Mouse (Mus musculus) granulocyte monocyte progenitor cell, adult 5-6 weeks (primary cell): ENCODE results near the gene Chrne. TPM values are rescaled to one million over a fixed set of nuclear protein-coding genes. Genes with fewer than 3 reads are reported as not detected.

ENCODE experiments used
- ATAC-seq: replicated peaks from 2 replicates; pipeline ENCODE4 v1.8.0; 2016; ENCODE audit warnings: mild to moderate bottlenecking, moderate TSS enrichment, inconsistent platforms; ENCODE audit not compliant: poor library complexity, severe bottlenecking
- total RNA-seq, 2 experiments: library from RNA; stranded (forward) in 1 of 2; stranded (reverse) in 1 of 2; fragments of 200-712, 200-1000 nt in 1 of 2; fragments of >200 nt in 1 of 2; fragmentation: Nextera tagmentation in 1 of 2; gene quantifications; 2 replicates each; pipeline ENCODE4 v1.2.3; 2014 to 2017

The Chrne gene
- total RNA-seq, 2 experiments from 2014 or later, result not detected

DNA sequence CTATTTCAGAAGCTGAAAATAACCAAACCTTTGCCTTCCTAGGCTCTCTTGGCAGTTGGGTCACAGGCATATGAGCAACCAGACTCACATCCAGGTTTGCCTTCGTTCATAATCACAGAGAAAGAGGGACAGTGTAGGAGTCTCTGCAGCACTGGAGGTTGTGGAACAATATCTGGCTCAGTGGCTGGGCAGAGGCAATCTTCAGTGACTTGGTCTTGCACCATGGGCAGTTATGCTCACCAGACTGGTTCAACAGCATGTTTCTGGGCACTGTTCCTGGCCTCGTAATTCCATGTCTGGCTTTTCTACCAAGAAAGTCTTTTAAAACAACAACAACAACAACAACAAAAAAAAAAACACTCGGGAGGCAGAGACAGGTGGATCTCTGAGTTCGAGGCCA is 16.6 kb upstream of the Chrne start:
- ATAC-seq, result no peak

DNA sequence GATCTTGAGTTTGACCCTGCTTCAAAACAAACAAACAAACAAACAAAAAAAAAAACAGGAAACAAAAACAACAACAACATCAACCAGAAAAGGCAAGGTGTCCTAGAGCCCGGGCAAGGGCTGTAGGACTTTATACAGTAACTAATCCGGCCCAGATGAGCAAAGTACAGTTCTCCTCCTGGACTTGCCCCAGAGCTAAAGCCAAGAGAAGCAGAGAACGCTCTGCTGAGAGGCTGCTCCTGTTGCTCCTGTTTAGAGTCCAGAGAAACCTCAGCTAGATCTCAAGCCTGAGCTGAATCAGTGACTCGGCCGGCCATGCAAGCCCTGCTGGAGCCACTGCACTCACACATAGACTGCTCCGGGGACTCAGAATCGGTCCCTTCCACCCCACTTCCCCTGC is 11.1 kb upstream of the Chrne start:
- 0 out of 2 replicates have a peak, but pooled peaks have one; percentile 12 for ATAC-seq

DNA sequence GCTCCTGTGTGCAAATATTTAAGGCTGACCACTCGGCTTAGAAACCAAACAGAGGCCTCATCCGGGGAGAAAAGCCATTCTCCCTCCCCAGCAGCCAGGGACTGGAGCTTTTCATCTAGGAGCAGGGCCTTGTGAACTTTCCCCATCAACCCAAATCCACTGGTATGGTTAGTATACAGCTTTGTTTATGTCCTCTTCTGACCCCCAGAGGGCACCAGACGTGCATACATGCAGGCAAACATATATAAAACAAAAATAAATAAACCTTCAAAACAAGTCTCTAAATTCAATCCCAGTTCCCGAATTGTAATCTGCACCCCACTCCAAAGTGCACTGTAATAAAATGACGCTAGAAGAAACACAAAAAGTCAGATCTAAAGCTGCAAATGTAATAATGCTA is 10.5 kb upstream of the Chrne start:
- 0 out of 2 replicates have a peak, but pooled peaks have one; percentile 25 for ATAC-seq

DNA sequence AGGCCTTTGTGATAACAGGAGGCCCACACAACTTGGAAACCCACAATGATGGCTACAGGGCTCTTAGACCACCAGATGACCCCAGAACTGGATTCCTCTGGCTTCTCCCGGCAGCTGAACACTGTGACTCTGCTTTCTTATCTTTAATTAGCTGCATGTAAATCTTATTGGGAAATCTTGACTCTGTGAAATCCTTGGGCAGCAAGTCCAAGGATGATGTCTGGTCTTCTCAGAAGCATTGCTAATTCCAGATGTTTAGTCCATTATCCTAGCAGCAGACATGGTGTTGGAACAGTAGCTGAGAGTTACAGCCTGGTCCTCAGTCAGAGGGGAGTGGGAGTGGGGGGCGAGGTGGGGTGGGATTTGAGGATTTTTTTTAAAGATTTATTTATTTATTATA is 9.4 kb upstream of the Chrne start:
- no peak for ATAC-seq

DNA sequence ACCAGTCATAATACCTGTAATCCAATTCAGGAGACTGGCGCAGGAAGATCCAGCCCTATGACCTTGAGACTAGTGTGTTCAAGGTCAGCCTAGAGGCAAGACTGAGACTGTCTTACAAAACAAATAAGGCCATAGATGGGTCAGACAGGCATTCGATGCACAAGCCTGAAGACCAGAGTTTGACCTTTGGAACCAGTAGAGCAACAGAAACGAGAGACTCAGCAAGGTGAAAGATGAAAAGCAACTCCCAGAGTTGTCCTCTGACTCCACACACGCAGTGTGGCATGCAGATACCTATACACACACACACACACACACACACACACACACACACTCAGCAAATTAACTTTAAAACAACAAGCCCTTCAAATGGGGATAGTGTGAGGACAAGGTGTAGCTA is 7.9 kb upstream of the Chrne start:
- ATAC-seq, result no peak

DNA sequence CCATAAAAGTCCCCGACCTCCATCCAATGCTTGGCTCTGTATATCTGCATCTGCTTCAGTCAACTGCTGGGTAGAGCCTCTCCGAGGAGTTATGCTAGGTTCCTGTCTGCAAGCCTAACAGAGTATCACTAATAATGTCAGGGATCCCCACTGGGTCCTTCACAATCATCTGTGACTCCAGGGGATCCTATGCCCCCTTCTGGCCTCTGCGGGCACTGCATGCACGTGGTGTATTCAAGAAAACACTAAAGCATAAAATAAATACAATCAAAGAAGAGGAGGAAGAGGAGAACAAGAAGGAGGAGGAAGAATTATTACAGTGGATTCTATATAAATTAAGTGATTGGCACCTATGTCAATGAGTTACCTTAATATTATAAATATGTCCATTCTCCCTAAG is 6.5 kb upstream of the Chrne start:
- peak; percentile 85 for ATAC-seq

DNA sequence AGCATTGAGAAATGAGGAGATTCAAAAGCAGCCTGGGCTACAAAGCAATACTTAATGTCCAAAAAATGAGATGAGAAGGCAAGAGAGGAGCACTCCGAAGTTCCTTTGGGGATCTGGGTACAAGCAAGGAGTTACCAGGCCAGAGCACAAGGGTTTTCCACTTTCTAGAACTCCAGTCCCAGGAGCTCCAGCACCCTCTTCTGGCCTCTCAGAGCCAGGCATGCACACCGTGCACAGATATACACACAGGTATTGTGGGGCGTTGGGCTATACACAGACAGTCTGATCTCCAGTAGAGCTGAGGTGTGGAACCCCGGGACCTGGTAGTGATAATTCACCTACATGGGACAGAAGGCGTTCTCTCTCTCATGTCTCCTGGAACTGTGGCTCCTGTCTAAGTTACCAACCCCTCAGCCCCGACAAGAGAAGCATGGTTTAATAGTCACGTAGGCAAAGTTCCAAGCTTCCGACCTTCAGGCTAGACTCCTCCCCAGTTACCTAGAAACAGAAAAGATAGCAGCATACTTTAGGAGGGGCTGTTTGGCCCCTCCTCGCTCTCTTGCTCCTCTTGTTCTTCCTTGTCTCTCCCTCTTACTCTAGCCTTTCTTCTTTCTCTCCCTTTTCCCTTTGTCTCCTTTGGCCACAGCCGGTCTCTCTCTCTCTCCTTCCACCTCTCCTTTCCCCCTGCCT is 4.2 kb upstream of the Chrne start:
- ATAC-seq, result no peak

DNA sequence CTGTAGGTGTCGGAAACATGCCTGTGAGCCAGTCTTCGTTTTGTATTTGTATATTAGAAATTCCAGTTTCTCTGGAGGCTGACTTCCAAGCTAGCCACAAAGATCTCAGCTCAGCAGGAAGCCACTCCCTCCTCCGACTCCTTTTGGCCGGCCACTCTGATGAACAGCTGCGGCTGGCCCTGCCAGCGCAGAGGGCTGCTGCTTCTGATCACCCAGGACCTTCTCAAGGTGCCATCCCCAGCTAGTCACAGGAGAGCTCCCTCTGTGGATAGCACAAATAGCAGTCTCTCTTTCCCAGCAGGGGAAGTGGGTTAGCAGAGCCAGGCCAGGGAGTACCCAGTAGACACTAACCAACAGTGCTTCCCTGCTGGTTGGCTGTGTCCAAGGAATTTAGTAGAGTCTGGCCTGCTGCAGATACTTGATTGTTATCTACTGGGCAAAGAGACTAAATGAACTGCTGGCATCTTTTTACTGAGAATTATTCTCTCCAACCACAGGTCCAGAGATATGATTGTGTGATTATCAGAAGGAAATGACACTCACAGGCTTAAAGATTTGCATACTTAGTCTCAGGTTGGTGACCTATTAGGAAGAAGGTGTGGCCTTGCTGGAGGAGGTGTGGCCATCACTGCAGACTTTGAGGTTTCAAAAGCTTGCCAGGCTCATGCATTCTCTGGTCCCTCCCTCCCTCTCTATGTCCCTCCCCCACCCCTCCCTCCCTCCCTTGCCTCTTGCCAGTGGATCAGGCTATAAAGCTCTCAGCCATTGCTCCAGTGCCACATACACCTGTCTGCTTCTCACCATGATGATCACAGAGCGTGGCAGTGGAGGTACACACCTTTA is 3.2 kb upstream of the Chrne start:
- ATAC-seq, result peak; percentile 45

DNA sequence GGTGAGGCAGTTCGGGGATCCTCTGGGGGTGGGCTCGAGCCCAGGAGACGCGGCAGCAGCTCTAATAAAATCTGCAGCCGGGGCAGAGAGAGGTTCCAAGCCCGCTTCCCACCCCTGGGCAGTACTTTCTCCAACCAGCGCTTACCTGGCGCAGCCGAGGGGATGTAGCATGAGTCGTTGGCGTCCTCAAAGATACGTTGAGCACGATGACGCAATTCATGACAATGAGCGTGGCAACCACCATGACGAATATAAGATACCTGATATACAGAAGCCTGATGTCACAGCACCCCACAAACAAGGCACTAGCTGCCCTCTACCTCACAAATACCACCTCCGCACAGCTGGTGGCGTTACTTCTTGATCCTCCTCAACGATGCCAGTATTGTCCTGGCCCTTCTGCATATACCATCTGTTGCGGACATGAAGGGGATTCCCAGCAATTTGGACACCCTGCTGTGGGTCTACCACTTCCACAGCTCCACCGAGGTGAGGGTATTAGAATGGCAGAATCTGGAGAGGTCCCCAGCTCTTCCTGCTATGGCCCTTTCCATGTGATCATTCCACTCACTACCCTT is 3.4 kb downstream of the Chrne start, which contains the start of gene 4930544D05Rik:
4930544D05Rik (plus strand) TSS at position 333 of the 578 bp plus-strand sequence.
- peak; percentile 35 for ATAC-seq

DNA sequence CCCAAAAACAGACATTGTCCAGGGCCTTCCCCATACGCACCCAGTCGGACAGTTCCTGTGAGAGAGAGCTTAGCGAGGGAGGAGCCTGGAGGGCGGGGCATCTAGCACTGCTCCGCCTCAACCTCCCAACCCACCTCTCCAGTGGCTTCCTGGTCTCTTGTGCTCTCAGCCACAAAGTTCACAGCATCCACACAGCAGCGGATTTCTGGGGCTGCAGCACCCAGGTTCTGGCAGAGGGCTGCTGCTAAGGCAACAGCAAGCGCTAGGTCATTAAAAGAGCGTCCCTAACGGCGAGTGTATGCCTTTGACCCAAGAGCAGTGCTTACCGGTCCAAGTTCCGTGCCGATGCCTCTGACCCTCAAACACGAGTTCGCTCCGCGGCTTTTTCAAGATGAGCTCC is 3.9 kb downstream of the Chrne start:
- peak; percentile 90 for ATAC-seq

DNA sequence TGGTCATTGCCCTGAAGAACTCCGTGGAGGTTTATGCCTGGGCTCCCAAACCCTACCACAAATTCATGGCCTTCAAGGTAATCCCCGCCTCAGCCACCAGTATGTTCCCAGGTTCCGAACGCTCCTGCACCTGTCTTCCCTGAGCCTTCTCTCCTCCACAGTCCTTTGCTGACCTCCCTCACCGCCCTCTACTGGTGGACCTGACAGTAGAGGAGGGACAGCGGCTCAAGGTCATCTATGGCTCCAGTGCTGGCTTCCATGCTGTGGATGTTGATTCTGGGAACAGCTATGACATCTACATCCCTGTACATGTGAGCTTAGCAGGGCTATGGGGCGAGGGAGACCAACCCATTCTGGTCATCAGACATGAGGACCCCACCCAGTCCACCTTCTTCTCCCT is 6.5 kb downstream of the Chrne start:
- ATAC-seq, result no peak

DNA sequence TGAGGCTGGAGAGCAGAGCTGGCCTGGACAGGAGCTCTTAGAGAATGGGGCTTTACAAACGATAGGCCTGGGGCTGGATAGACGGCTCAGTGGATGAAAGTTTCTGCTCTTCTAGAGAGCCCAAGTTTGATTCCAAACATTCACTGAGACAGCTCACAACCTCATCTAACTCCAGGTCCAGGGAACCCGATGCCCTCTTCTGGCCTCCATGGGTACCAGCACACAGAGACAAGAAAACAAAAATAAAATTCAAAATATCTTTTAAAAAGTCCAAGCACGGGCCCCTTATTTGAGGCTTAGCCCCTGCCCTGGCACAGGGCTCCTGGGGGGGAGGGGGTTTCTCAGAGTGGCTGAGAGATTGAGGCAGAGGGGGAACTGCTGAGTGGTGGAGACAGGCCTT is 8.3 kb downstream of the Chrne start:
- no peak for ATAC-seq

DNA sequence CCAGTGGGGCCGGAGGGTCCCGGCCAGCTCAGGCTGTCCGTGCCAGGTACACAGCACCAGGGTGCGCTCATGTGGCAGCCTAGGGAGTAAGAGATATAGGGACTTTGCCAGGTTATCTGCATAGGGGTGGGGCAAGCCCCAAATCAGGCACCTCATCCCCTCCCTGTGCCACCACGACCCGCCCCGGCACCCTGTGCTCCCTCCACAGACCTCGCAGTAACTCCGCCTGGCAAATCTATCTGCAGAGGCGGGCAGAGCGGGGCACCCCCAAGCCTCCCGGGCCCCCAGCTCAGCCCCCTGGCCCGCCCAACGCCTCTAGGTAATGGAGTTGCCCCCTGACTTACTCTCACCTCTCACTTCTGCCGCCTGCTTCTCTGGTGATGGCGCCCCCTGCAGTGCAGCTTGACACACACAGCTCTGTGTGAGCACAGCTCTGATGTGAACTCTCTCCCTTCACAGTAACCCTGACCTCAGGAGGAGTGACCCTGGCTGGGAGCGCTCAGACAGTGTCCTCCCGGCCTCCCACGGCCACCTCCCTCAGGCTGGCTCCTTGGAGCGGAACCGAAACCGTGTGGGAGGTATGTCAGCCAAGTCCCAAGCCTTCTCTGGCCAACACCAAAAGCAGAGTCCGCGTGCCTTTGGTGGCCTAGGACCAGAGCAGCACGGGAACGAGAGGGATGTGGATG is 10.5 kb downstream of the Chrne start:
- ATAC-seq, result no peak; the same call in 1 of the 2 replicates

DNA sequence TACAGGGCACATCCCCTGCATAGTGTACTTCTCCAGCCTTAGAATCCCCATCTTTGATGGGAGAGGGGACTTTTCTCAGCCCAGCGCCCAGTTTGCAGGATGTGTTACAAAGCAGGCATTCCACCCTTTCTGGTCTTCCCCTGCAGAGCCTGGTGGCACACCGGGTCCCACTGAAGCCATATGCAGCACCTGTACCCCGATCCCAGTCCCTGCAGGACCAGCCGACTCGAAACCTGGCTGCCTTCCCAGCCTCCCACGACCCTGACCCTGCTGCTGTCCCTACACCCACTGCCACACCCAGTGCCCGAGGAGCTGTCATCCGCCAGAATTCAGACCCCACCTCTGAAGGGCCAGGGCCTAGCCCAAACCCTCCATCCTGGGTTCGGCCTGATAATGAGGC is 11.4 kb downstream of the Chrne start:
- no peak for ATAC-seq

DNA sequence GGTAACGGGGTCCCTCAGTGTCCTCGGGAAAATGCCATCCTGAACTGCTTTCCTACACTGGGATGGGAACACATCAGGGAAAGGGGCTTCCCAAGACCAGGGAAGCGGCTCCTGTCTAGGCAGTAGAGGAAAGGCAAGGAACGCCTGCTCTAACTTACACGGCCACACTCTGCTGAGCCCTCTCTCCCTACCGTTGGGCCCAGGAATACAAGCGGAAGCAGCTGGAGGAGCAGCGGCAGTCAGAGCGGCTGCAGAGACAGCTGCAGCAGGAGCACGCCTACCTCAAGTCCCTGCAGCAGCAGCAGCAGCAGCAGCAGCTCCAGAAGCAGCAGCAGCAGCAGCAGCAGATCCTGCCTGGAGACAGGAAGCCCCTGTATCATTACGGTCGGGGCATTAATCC is 12.3 kb downstream of the Chrne start:
- ATAC-seq, result no peak

DNA sequence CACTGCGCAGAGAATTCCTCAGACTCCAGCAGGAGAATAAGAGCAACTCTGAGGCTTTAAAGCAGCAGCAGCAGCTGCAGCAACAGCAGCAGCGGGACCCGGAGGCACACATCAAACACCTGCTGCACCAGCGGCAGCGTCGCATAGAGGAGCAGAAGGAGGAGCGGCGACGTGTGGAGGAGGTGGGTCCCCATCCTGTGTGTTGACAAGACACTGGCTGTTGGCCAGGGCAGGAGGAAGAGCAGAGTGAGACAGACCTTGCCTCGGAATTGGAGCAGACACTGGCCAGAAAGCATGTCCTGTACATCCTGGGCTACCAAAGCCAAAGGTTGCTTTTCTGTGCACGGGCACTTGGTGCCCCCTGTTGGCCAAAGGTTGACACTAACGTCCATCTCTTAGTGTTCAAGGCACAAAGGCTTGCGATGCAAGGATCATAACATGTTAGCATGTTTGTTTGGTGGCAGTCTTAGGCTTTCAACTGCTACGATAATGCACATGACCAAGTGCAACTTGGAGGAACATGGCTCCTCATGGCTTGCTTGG is 13.9 kb downstream of the Chrne start:
- peak; percentile 62 for ATAC-seq

DNA sequence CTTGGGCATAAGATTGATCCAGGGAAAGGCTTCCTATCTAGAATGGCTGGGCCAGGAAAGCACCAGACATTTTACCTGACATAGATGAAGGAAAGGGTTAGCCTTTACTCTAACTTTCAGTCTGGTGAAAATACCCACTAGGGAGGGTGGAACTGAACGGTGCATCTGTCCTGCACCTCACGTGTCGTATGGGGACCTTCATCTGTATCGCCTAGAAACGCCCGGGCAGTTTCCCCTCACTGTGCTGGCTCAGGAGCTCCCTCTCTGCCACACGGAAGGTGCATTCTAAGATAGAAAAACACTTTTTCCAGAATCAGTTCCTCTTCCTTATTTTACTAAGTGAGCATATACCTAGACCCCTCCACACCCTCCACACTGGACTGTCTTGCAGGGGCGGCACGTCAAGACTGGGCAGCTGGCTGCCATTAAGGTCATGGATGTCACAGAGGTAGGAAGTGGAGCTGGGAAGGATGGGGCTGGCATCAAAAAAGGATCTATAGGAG is 20.5 kb downstream of the Chrne start:
- ATAC-seq, result 0 out of 2 replicates have a peak, but pooled peaks have one; percentile 11

DNA sequence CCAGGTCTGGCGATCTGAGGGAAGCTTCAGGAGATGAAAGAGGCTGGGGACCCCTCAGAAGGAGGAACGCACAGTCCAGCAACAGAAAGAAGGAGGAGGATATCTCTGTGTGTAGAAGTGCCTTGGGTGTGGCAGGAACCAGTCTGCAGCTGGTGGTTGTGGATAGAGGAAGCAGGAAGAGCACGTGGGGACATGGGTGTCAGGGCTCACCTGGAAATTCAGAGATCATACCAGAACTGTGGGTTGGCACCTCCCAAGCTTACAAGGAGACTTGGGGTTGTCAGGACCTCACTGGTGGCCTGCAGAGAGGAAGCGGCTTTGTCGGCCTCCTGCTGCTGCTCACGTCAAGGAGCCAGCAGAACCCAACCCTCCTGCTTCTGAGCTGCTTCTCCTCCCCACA is 21.7 kb downstream of the Chrne start:
- ATAC-seq, result peak; percentile 52

DNA sequence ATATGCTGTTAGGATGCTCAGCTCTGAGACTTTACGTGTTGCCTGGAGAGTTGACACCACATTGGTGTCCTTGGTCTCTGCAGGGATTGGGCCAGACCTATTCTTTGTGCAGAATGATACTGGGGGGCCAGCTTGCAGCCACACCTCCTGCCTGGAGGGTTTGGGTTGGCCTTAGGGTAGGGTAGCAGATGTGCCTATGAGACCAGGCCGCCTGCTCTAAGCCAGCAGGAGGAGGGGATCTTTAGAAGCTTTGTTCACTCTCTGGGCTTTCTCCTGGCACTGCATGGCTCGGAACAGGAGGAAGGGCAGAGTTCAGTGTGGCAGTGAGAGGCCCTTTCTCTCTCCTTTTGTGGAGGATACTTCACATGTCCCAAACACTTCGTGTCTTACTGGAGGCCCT is 22.9 kb downstream of the Chrne start:
- ATAC-seq, result no peak

DNA sequence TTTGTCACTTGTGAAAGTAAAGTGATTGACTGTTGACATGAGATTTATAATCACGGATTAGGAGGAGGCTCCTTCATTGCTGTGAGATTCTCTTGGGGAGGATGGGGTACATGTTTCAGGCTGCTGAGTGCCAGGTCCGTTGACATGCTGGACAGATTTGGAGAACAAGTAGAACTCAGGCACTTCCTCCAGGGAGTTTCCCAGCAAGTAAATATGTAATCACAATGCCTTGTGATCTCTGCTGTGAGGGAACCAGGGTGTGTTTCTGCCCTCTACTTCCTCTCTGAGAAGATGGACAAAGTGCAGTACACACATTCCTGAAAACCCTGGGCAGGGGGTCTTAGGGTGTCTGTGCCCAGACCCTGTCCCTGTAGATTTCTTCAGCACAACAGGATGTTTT is 23.4 kb downstream of the Chrne start:
- peak; percentile 53 for ATAC-seq
